Mouse (Mus musculus) hindbrain, embryonic 12.5 days (tissue): ENCODE measurements around the gene Irs2. TPM values are rescaled to one million over a fixed set of nuclear protein-coding genes. Genes with fewer than 3 reads are reported as not detected.
A peak's percentile ranks its signal among the peaks of the same experiment; 100 is the strongest.

ENCODE experiments used
- ATAC-seq: fragments of 200-750 bp; cut with Nextera tagmentation; 2 replicates; pipeline ENCODE4 v1.8.0; 2017; ENCODE audit warnings: moderate TSS enrichment; ENCODE audit not compliant: low FRiP score
- H3K27ac ChIP-seq: fragments of 300-500 bp; sonication (generic); 2 replicates; pipeline ENCODE4 v1.5.1; 2016; ENCODE audit warnings: mild to moderate bottlenecking
- H3K27me3 ChIP-seq: fragments of 300-500 bp; sonication (generic); 2 replicates; pipeline ENCODE4 v1.6.1; 2016; ENCODE audit warnings: mild to moderate bottlenecking
- H3K36me3 ChIP-seq: fragments of 300-500 bp; sonication (generic); 2 replicates; pipeline ENCODE4 v1.6.1; 2016; ENCODE audit warnings: mild to moderate bottlenecking
- H3K4me1 ChIP-seq: fragments of 300-500 bp; sonication (generic); 2 replicates; pipeline ENCODE4 v1.6.1; 2016
- H3K4me2 ChIP-seq: fragments of 300-500 bp; sonication (generic); replicated peaks from 2 replicates; pipeline ENCODE4 v1.6.1; 2016; ENCODE audit warnings: mild to moderate bottlenecking
- H3K4me3 ChIP-seq: fragments of 300-500 bp; sonication (generic); 2 replicates; pipeline ENCODE4 v1.5.1; 2016; ENCODE audit warnings: mild to moderate bottlenecking
- H3K9ac ChIP-seq: fragments of 300-500 bp; sonication (generic); 2 replicates; pipeline ENCODE4 v1.6.1; 2016; ENCODE audit warnings: mild to moderate bottlenecking, moderate library complexity
- H3K9me3 ChIP-seq: fragments of 300-500 bp; sonication (generic); replicated peaks from 2 replicates; pipeline ENCODE4 v1.6.1; 2016; ENCODE audit warnings: mild to moderate bottlenecking
- WGBS: fragments of 180-500 bp; shearing (Covaris S2); methylation state at CpG from one replicate; pipeline ENCODE4 v1.1.7; 2016; 5-methylcytosine and 5-hydroxymethylcytosine counted together
- polyA plus RNA-seq: library from polyadenylated mRNA; unstranded; fragments of >200 nt; fragmentation: Nextera tagmentation; extraction: Ambion mirVana; gene quantifications from 2 replicates; pipeline ENCODE4 v1.2.1, GENCODE M21; 2016

Irs2 gene
- polyA plus RNA-seq, 1 experiment from 2014 or later, result 10.4 TPM

DNA sequence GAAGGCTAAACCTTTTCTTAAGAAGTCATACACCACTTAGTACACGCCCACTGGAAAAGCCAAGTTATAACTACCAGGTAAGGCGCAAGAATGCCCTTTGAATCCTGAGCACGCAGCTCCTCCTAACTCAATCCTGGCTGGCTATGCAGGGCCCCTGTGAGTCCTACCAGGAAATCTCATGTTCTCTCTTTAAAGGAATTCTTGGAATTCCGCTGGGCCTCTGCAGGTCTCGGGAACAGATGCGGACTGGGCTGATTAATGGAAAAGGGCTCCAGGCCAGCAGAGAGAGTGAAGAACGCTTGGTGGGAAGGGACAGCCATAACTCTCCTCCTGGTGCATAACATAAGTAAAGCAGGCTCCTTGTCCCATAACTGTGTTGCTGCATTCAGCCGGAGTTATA, 46.3 kb downstream of the Irs2 start:
- H3K4me1 ChIP-seq, result peaks cover 56% of the 10 kb centered on the region
- H3K4me3 ChIP-seq, result no peak overlapping the region
- H3K9me3 ChIP-seq, result no peaks in the 10 kb centered on the region
- H3K27ac ChIP-seq, result peak overlapping the region; percentile 35; the same call in 1 of the 2 replicates
- no peaks in the 10 kb centered on the region for H3K36me3 ChIP-seq
- WGBS, result 15% methylated on average over 8 of the region's 8 CpGs
- no peak for ATAC-seq
- H3K27me3 ChIP-seq, result peaks cover 4% of the 10 kb centered on the region
- no peak overlapping the region for H3K4me2 ChIP-seq
- no peak overlapping the region for H3K9ac ChIP-seq

DNA sequence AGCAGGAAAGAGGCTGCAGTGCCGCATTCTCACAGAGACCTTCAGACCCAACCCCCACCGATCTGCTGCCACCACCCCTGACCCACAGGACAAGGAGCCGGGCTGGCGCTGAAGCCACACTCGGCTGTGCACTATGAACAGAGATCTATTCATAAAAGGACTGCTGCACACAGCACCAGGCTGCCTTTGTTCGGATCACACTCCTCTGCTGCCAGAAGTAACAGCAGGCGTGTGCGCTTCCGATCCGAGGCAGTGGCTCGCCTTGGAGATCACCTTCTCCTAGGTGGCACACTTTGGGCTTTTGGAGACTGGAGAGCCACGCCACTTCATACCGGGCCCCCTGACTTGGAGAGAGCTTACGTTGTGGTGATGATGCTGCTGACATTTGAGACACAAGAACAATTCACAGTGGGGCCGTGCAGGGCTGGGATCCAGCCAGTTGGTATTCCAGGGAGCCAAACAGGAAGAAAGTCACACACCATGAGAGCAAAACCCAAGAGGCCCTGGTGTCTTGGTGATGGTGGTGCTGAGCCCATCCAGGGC, 47.9 kb downstream of the Irs2 start:
- peaks cover 4% of the 10 kb centered on the region for H3K27me3 ChIP-seq
- H3K4me1 ChIP-seq, result peaks cover 45% of the 10 kb centered on the region
- ATAC-seq, result peak; percentile 57
- H3K9me3 ChIP-seq, result no peaks in the 10 kb centered on the region
- H3K9ac ChIP-seq, result no peak overlapping the region; the same call in 1 of the 2 replicates
- H3K36me3 ChIP-seq, result no peaks in the 10 kb centered on the region
- 5% methylated on average over 15 of the region's 15 CpGs for WGBS
- peak overlapping the region; percentile 44 for H3K4me2 ChIP-seq
- H3K4me3 ChIP-seq, result no peak overlapping the region
- peak overlapping the region; percentile 67 for H3K27ac ChIP-seq

DNA sequence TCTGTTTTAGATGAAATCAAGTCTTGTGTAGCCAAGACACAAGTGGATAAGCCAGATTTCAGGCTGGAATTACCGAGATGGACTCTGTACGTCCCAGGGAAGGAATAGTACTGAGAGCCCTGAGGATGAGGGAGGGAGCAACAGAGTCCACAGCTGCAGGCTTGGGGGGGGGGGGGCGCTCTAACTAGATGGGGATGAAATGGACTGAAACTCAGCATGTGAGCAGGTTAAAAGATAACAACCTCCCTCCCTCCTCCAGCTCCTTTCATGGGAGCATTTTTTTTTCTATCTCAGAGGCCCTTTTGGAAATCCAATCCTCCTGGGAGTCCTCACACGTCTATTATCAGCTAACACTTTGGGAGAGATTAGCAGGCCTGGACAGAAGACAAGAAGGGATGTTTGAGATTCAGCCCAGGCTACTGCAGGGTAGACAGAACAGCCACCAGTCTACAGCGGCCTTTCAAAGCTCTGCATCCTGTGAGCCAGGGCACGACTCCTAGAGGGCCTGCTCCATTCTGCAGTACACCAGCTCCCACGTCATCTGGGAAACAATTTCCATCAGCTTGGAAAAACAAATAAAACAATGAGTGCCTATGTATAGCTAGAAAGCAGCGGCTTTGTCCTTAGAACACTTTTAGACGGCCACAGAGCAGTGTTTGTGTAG, 50.8 kb downstream of the Irs2 start:
- Histone ChIP-seq H3K4me1 (peaks cover 48% of the 10 kb centered on the region), H3K9me3 (no peaks in the 10 kb centered on the region), H3K9ac (no peak overlapping the region), H3K27ac (0 out of 2 replicates have a peak overlapping the region, but pooled peaks have one; percentile 12), H3K4me2 (no peak overlapping the region), H3K4me3 (no peak overlapping the region), H3K27me3 (peaks cover 4% of the 10 kb centered on the region), H3K36me3 (no peaks in the 10 kb centered on the region)
- 29% methylated on average over 9 of the region's 9 CpGs for WGBS
- no peak for ATAC-seq

DNA sequence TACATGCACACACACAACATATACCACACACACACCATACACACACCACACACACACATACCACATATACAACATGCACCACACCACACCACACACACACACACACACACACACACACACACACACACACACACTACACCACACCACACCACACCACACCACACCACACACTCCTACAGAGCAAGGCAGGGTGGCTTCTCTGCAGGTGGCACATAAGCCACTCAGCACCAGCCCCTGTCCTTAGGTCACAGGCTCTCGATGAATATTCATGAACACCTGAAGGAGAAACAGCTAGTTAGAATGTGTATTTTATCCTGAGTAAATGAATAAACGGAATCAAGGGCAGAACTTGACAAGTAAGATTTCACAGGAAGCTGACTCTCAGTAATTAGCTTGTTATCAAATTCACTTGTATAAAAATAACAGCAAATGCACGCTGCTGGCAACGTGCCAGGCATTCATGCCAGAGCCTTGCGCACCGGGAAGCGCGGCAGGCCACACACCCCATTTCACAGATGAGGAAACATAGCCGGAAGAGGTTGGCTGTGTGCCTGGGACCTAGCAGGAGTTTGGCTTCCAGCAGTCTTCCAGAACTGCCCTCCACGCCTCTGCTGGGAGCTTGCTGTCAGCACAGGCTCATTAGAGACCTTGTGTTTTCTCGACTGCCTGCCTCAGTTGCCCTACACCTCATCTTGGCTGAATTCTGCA, 54.8 kb downstream of the Irs2 start:
- Histone ChIP-seq H3K9me3 (no peaks in the 10 kb centered on the region), H3K9ac (no peak overlapping the region), H3K27me3 (peaks cover 2% of the 10 kb centered on the region; the same call in 1 of the 2 replicates), H3K4me3 (no peak overlapping the region), H3K27ac (no peak overlapping the region), H3K36me3 (no peaks in the 10 kb centered on the region), H3K4me1 (peaks cover 32% of the 10 kb centered on the region), H3K4me2 (no peak overlapping the region)
- peak; percentile 70 for ATAC-seq
- WGBS, result 22% methylated on average over 11 of the region's 11 CpGs

DNA sequence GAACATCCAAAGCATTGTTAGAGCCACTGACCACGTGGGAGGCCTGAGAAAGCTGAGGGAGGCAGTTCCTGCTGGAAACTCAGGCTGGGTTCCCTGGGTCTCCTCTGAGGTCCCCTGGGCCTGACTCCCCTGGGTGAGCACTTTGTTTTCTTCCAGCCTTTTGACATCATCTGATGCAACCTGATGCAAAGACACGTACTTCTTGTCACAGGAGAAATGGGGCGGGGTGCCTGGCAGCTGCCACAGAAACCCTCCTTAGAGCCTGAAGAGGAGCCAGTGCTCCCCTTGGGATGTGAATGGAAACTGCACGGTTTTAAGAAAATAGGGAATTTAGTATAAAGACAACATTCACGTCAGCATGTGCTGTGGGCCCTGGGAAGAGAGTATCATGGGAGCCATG, 55.6 kb downstream of the Irs2 start:
- 38% methylated on average over 5 of the region's 5 CpGs for WGBS
- no peak overlapping the region for H3K4me2 ChIP-seq
- H3K4me3 ChIP-seq, result no peak overlapping the region
- peaks cover 31% of the 10 kb centered on the region for H3K4me1 ChIP-seq
- H3K36me3 ChIP-seq, result no peaks in the 10 kb centered on the region
- ATAC-seq, result no peak
- no peaks in the 10 kb centered on the region for H3K9me3 ChIP-seq
- H3K9ac ChIP-seq, result no peak overlapping the region
- peaks cover 5% of the 10 kb centered on the region; the same call in 1 of the 2 replicates for H3K27me3 ChIP-seq
- no peak overlapping the region for H3K27ac ChIP-seq

DNA sequence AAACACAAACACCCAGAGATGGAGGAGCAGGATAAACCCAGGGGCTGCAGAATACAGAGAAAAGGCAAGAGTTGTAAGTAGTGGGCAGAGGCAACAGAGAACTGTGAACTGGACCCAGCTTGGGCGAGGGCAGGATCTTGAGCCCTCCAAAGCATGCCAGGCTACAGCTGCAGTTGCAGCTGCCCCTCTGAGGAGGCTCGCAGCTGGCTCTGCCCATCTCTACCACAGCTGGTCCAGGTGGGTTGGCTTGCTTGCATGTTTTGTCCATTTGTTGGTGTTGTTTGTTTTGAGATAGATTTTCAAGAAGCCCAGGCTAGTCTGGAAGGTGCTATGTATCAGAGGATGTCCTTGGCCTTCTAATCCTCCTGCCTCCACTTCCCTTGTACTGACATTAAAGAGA, 56.0 kb downstream of the Irs2 start:
- ATAC-seq, result no peak
- Histone ChIP-seq H3K27me3 (peaks cover 5% of the 10 kb centered on the region; the same call in 1 of the 2 replicates), H3K36me3 (no peaks in the 10 kb centered on the region), H3K27ac (no peak overlapping the region), H3K4me1 (peaks cover 26% of the 10 kb centered on the region), H3K4me3 (no peak overlapping the region), H3K4me2 (no peak overlapping the region), H3K9ac (no peak overlapping the region), H3K9me3 (no peaks in the 10 kb centered on the region)
- 85% methylated on average over 2 of the region's 2 CpGs for WGBS

DNA sequence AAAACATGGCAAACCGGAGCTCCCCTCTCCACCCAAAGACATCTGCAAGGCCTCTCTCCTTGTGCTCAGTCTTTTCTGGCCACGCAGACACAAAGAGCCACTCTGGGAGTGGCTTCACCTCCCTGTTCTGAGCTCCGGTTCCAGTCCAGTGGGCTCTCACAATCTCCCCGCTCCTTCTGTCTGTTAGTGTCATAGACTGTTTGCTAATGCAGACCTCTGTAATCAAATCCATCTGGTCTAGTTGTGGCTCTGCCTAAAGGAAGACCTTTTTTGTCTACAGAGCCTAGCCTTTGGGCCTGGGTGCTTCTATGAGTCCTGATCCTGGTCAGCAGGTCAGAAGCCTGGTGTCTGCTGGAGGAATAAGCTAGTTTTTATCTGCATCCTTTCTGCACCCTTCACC, 56.7 kb downstream of the Irs2 start:
- peaks cover 27% of the 10 kb centered on the region for H3K4me1 ChIP-seq
- H3K4me3 ChIP-seq, result no peak overlapping the region
- no peaks in the 10 kb centered on the region for H3K36me3 ChIP-seq
- 46% methylated on average over 4 of the region's 4 CpGs for WGBS
- peaks cover 5% of the 10 kb centered on the region; the same call in 1 of the 2 replicates for H3K27me3 ChIP-seq
- H3K4me2 ChIP-seq, result no peak overlapping the region
- ATAC-seq, result no peak
- H3K9me3 ChIP-seq, result no peaks in the 10 kb centered on the region
- H3K9ac ChIP-seq, result no peak overlapping the region
- H3K27ac ChIP-seq, result no peak overlapping the region

DNA sequence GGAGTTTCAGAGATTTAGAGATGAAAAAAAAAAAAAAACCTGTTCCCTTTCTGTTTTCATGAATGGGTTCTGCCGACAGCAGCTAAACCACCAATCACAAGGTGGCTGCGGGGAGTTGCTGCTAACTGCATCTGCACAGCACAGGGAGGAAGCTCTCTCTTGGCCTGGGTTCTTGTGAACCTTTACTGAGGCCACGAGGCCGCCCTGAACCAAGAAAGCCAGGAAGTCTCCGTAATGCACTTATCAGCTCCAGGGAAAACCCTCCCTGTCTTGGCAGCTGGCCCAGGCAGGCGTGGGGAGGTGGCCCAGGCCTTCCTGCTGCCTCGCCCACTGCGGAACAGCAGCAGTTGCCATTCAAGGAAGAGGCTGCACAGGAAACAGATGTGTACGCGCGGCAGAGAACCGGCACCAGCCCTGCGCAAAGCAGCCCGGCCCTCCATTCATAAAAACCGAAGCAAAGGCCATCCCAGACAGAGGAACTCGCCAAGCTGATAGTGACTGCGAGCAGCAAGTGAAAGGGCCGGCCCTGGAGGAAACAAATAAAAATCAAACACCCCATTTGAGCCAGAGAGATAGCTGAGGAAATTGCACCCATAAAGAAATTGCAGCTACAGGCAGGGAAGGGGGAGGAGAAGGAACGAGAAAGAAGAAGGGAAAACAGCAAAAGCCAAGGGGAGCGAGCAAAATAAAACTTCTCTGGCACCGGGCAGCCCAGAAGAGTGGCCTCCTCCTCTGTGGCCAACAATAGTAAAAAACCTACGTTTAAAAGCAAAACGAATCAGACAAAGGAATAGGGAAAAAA, 62.1 kb downstream of the Irs2 start:
- Histone ChIP-seq H3K9me3 (no peaks in the 10 kb centered on the region), H3K4me2 (peak overlapping the region; percentile 44), H3K27ac (peak overlapping the region; percentile 64), H3K4me3 (peak overlapping the region; percentile 10; the same call in 1 of the 2 replicates), H3K4me1 (peaks cover 18% of the 10 kb centered on the region), H3K27me3 (peaks cover 11% of the 10 kb centered on the region), H3K9ac (no peak overlapping the region), H3K36me3 (no peaks in the 10 kb centered on the region)
- ATAC-seq, result peak; percentile 77
- 6% methylated on average over 23 of the region's 23 CpGs for WGBS

DNA sequence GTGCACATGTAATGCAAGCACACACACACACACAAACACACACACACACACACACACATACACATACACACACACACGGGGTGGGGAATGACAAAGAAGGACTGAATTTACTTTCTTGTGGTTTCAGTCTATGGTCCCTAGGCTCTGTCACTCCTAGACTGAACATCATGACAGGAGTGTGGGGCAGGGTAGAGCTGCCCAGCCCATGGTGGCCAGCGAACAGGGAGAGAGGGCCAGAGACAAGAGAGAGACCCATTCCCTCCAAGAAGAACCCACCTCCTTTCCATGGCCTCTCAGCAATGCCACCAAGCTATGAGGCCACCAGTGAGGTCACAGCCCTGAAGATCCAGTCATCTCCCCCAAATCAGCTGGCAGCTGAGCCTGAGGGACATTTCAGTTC, 62.8 kb downstream of the Irs2 start:
- Histone ChIP-seq H3K4me3 (no peak overlapping the region), H3K4me1 (peaks cover 18% of the 10 kb centered on the region), H3K9me3 (no peaks in the 10 kb centered on the region), H3K27me3 (peaks cover 11% of the 10 kb centered on the region), H3K9ac (no peak overlapping the region), H3K36me3 (no peaks in the 10 kb centered on the region), H3K4me2 (no peak overlapping the region), H3K27ac (no peak overlapping the region)
- peak; percentile 10; the same call in 1 of the 2 replicates for ATAC-seq
- WGBS, result 73% methylated on average over 2 of the region's 2 CpGs

DNA sequence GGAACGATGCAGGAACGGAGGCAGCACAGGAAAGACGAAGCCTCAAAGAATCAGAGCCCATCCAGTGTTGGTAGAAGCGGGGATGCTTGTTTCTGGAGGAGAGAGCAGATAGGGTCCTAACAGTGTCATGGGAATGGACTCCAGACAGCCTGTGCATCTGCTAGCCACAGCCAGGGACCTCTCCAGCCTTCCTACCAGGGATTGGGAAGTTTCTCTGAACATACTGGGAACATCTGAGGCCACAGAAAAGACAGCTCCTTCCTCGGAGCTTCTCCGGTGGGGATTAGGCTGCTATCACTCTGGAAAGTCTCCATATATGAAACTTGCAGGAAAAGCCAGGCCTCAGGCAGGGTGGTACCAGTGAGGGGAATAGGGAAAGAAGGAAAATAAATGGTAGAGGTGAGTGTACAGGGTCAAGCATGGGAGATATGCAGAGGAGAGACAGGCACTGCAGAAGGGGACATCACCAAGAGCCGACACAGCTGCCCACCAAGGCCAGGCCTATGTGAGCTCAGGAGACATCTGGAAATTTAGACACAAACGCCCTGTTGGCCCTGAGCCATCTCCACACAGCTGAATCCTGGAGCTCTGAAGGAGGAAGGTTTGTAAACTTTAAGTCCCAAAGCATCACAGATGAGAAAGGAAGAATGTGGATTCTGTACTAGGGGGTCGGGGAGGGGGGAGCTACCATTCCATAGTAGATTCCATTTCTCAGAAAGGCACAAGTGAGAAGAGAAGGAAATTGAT, 64.8 kb downstream of the Irs2 start:
- H3K4me3 ChIP-seq, result no peak overlapping the region
- H3K9me3 ChIP-seq, result no peaks in the 10 kb centered on the region
- 78% methylated on average over 9 of the region's 9 CpGs for WGBS
- H3K27ac ChIP-seq, result no peak overlapping the region
- H3K36me3 ChIP-seq, result no peaks in the 10 kb centered on the region
- H3K4me1 ChIP-seq, result peaks cover 25% of the 10 kb centered on the region
- H3K27me3 ChIP-seq, result peaks cover 12% of the 10 kb centered on the region
- H3K9ac ChIP-seq, result no peak overlapping the region
- ATAC-seq, result no peak
- no peak overlapping the region for H3K4me2 ChIP-seq

DNA sequence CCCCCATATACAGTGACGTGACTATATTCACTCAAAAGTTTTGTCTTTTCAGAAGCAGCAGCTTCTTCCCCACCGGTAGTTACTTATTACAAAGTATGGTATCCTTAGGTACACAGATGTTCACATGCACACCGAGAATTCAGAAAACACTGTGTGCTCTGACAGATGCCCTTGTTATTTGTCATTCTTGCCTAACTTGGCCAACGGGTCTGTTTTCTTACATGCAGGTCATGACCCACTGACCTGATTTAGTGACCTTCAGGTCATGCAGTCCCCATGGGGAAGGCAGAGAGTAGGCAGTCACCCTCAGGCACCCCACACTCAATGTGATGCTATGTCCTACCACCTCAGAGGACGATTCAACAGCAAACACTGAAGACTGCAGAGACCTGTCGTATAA, 68.4 kb downstream of the Irs2 start:
- no peak overlapping the region for H3K27ac ChIP-seq
- H3K9ac ChIP-seq, result no peak overlapping the region
- H3K4me2 ChIP-seq, result no peak overlapping the region
- ATAC-seq, result no peak
- H3K4me1 ChIP-seq, result peaks cover 14% of the 10 kb centered on the region
- no peak overlapping the region for H3K4me3 ChIP-seq
- no peaks in the 10 kb centered on the region for H3K36me3 ChIP-seq
- H3K9me3 ChIP-seq, result no peaks in the 10 kb centered on the region
- peaks cover 3% of the 10 kb centered on the region; the same call in 1 of the 2 replicates for H3K27me3 ChIP-seq
- 30% methylated on average over 6 of the region's 6 CpGs for WGBS
